Mouse (Mus musculus): ENCODE measurements around the gene Ago3. TPM values are rescaled to one million over a fixed set of nuclear protein-coding genes. Genes with fewer than 3 reads are reported as not detected.
A peak's percentile ranks its signal among the peaks of the same experiment; 100 is the strongest.

Gene Ago3
- polyA plus RNA-seq, 1 experiment from 2014 or later = 22.5 TPM

DNA sequence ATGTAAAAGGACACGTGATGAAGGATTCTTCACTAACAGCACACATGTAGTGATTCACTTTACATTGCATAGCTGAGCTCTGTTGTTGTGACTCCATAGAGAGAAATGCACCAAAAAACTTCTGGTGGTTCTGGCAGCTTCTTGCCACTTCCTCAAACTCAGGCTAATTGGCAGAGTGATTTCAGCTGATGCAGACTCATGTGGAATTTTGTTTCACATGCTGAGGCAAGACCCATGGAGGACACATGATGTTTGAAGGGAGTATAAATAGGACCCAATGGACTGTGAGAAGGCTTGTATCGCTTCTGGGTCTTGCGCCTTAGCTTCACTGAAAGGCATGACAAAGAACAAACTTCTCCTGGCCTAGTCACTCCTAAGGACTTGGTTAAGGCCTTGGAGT lies 16.8 kb downstream of the Ago3 start:
- Histone ChIP-seq H3K36me3 (peaks cover 16% of the 10 kb centered on the region), H3K4me1 (no peaks in the 10 kb centered on the region), H3K27ac (no peak overlapping the region), H3K27me3 (no peaks in the 10 kb centered on the region), H3K4me2 (replicated peaks) (no peak overlapping the region), H3K9ac (no peak overlapping the region), H3K4me3 (no peak overlapping the region), H3K9me3 (no peaks in the 10 kb centered on the region)
- ATAC-seq (ENCODE audit: low FRiP score, low read depth) = no peak
- WGBS = 94% methylated on average over 3 of the region's 3 CpGs

DNA sequence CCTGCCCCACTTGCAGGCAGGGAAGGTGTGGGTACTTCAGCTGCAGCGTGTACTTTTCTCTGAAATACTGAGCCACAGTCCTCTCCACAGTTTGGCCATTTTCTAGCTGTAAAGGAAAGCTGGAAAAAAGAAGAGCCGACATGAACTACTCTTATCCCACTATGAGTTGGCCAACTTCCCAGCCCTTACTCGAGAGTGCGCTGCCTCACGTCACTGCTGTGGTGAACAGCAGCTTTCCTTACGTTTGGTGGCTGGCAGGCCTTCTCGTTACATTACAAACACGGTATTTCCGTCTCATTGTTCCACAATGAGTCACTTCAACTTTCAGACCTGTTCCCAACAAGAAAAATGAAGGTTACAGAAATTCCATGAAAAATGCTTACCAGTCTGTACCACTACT lies 57.9 kb downstream of the Ago3 start:
- no peak overlapping the region for H3K27ac ChIP-seq
- 78% methylated on average over 9 of the region's 9 CpGs for WGBS
- ATAC-seq (ENCODE audit: low FRiP score, low read depth) = no peak

DNA sequence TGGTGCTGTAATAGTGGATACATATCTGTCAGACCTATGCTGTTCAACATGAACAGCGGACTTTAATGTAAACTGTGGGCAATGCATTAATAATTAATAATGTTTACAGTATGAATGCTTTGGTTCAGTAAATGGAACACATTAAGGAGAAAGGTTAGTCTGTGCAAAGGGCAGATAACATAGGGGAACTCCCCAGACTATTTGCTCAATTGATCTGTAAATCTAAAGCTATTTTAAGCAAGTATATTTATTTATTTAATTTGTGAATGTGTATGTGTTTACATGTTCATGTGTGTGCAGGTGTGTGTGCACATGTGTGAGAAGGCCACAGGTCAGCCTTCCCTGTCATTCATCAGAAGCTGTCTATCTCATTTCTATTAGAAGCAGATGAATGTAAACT lies 69.3 kb downstream of the Ago3 start:
- ATAC-seq (ENCODE audit: low FRiP score, low read depth) = no peak
- Histone ChIP-seq H3K36me3 (peaks cover 62% of the 10 kb centered on the region), H3K4me2 (replicated peaks) (no peak overlapping the region), H3K27ac (no peak overlapping the region), H3K4me3 (no peak overlapping the region), H3K27me3 (no peaks in the 10 kb centered on the region), H3K4me1 (no peaks in the 10 kb centered on the region), H3K9me3 (no peaks in the 10 kb centered on the region; the same call in 1 of the 2 replicates), H3K9ac (no peak overlapping the region)
- WGBS = 96% methylated on average over 1 of the region's 1 CpGs

More for the DNA sequence above, 57.9 kb downstream of the Ago3 start:
- no peaks in the 10 kb centered on the region for H3K27me3 ChIP-seq
- no peaks in the 10 kb centered on the region for H3K9me3 ChIP-seq
- H3K9ac ChIP-seq = no peak overlapping the region
- H3K4me1 ChIP-seq = no peaks in the 10 kb centered on the region
- H3K4me3 ChIP-seq = no peak overlapping the region
- H3K36me3 ChIP-seq = peaks cover 36% of the 10 kb centered on the region
- no peak overlapping the region for H3K4me2 ChIP-seq (replicated peaks)

- Histone ChIP-seq H3K27ac (no peak overlapping the region), H3K4me3 (no peak overlapping the region), H3K9ac (no peak overlapping the region), H3K4me2 (replicated peaks) (no peak overlapping the region), H3K9me3 (no peaks in the 10 kb centered on the region), H3K36me3 (peaks cover 25% of the 10 kb centered on the region), H3K4me1 (peaks cover 3% of the 10 kb centered on the region; the same call in 1 of the 2 replicates), H3K27me3 (no peaks in the 10 kb centered on the region)
- ATAC-seq (ENCODE audit: low FRiP score, low read depth) = no peak
- WGBS = 76% methylated on average over 4 of the region's 4 CpGs
Observed at GRCm38 (mm10) chr4:126343451-126343850, 85.9 kb downstream of the Ago3 start.

DNA sequence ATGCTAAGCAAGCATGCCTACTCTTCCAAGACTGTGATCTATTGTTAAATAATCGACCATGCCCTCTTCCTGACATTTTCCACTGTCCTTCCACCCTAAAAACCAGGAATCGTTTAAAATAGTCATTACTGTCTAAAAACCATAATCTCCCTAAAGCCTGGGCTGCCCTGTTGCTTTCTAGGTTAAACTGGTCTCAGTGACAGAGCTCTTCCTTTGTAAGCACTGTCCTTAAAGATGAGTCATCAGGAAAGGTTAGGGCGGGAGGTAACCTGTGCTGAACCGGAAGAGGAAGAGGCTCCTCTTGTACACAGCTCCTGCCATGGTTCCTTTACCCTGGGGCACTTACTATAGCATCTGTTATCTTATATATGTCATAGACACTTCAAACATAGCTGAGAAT lies 89.9 kb downstream of the Ago3 start:
- H3K4me1 ChIP-seq = peaks cover 9% of the 10 kb centered on the region
- no peak for ATAC-seq (ENCODE audit: low FRiP score, low read depth)
- H3K9me3 ChIP-seq = no peaks in the 10 kb centered on the region
- no peak overlapping the region for H3K27ac ChIP-seq
- 55% methylated on average over 4 of the region's 4 CpGs for WGBS
- no peak overlapping the region for H3K4me2 ChIP-seq (replicated peaks)
- H3K4me3 ChIP-seq = no peak overlapping the region
- no peaks in the 10 kb centered on the region for H3K27me3 ChIP-seq
- H3K36me3 ChIP-seq = peaks cover 2% of the 10 kb centered on the region
- no peak overlapping the region for H3K9ac ChIP-seq

- no peak overlapping the region for H3K27ac ChIP-seq
- H3K36me3 ChIP-seq = peaks cover 4% of the 10 kb centered on the region
- no peak overlapping the region for H3K4me2 ChIP-seq (replicated peaks)
- ATAC-seq (ENCODE audit: low FRiP score, low read depth) = no peak
- H3K9ac ChIP-seq = no peak overlapping the region
- peaks cover 8% of the 10 kb centered on the region for H3K4me1 ChIP-seq
- H3K9me3 ChIP-seq = no peaks in the 10 kb centered on the region
- 46% methylated on average over 3 of the region's 3 CpGs for WGBS
- H3K27me3 ChIP-seq = no peaks in the 10 kb centered on the region
- no peak overlapping the region for H3K4me3 ChIP-seq
Observed at GRCm38 (mm10) chr4:126332358-126332757, 97.0 kb downstream of the Ago3 start.

GRCm38 (mm10) chr4:126331751-126332150 lies 97.6 kb downstream of the Ago3 start:
- H3K4me2 ChIP-seq (replicated peaks) = no peak overlapping the region
- 68% methylated on average over 1 of the region's 1 CpGs for WGBS
- H3K36me3 ChIP-seq = peaks cover 4% of the 10 kb centered on the region
- H3K9me3 ChIP-seq = no peaks in the 10 kb centered on the region
- H3K27ac ChIP-seq = no peak overlapping the region
- no peak for ATAC-seq (ENCODE audit: low FRiP score, low read depth)
- no peaks in the 10 kb centered on the region for H3K27me3 ChIP-seq
- H3K9ac ChIP-seq = no peak overlapping the region
- H3K4me1 ChIP-seq = peaks cover 8% of the 10 kb centered on the region
- H3K4me3 ChIP-seq = no peak overlapping the region

DNA sequence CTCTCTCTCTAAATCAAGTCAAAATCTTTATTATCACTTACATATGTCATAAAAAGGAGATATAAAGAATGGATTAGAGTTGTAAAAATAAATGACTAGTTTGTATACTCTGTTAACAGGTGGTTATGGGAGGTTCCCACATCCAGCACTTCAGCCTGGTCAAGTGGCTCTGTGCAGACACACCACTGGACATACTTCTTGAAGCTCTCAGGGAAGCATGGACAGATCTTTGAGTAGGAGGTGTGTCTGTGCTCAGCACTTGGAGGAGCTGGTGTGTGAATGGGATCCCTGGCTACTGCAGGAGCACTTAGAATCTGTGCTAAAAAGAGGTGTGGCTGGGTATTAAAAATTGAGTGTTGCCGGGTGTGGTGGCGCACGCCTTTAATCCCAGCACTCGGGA lies 99.1 kb downstream of the Ago3 start:
- 86% methylated on average over 4 of the region's 4 CpGs for WGBS
- no peaks in the 10 kb centered on the region for H3K9me3 ChIP-seq
- no peak overlapping the region for H3K9ac ChIP-seq
- no peak for ATAC-seq (ENCODE audit: low FRiP score, low read depth)
- peaks cover 15% of the 10 kb centered on the region for H3K4me1 ChIP-seq
- H3K27ac ChIP-seq = no peak overlapping the region
- 0 out of 2 replicates have a peak, but pooled peaks cover under 1% of the 10 kb centered on the region for H3K27me3 ChIP-seq
- peaks cover 4% of the 10 kb centered on the region for H3K36me3 ChIP-seq
- H3K4me3 ChIP-seq = no peak overlapping the region
- no peak overlapping the region for H3K4me2 ChIP-seq (replicated peaks)

- no peak overlapping the region for H3K9ac ChIP-seq
- H3K27ac ChIP-seq = no peak overlapping the region
- WGBS = 13% methylated on average over 6 of the region's 6 CpGs
- no peaks in the 10 kb centered on the region for H3K9me3 ChIP-seq
- no peak for ATAC-seq (ENCODE audit: low FRiP score, low read depth)
- peaks cover 24% of the 10 kb centered on the region for H3K4me1 ChIP-seq
- no peak overlapping the region for H3K4me3 ChIP-seq
- no peak overlapping the region for H3K4me2 ChIP-seq (replicated peaks)
- H3K36me3 ChIP-seq = no peaks in the 10 kb centered on the region; the same call in 1 of the 2 replicates
- H3K27me3 ChIP-seq = peaks cover 18% of the 10 kb centered on the region; the same call in 1 of the 2 replicates
Observed at GRCm38 (mm10) chr4:126326036-126326435, 103.3 kb downstream of the Ago3 start.

GRCm38 (mm10) chr4:126325281-126325861 lies 104.0 kb downstream of the Ago3 start, which contains the start of gene Tekt2:
Gene Tekt2 (minus strand): TSS chr4:126325688.
- ATAC-seq (ENCODE audit: low FRiP score, low read depth) = peak; percentile 37; the same call in 1 of the 2 replicates
- Histone ChIP-seq H3K9me3 (no peaks in the 10 kb centered on the region), H3K27ac (peak within 1 kb of the TSS; percentile 73), H3K4me2 (replicated peaks) (peak within 1 kb of the TSS; percentile 65), H3K36me3 (no peaks in the 10 kb centered on the region; the same call in 1 of the 2 replicates), H3K4me1 (peaks cover 30% of the 10 kb centered on the region), H3K27me3 (peaks cover 18% of the 10 kb centered on the region; the same call in 1 of the 2 replicates), H3K4me3 (peak within 1 kb of the TSS; percentile 32), H3K9ac (peak within 1 kb of the TSS; percentile 57)
- 5% methylated on average over 23 of the region's 23 CpGs for WGBS

DNA sequence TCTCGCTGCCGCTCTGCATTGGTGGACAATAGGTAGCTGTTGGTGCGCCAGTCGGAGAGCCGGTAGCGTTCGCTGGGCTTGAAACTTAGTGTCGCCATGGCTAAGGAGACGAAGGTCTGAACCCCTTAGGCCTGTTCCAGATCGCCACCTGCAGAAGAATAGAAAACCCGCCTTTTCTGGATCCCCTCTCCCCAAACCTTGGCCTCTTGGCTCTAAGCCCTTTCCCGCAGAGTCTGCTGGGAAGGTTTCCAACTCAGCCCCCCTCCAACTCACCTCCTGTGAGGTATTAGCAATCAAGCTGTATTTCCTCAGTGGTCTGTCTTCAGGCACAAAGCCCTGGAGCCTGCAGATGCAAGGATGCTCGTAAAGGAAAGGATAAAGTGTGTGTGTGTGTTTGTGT lies 104.5 kb downstream of the Ago3 start:
- peak; percentile 30; the same call in 1 of the 2 replicates for ATAC-seq (ENCODE audit: low FRiP score, low read depth)
- peak overlapping the region; percentile 65 for H3K4me2 ChIP-seq (replicated peaks)
- peaks cover 18% of the 10 kb centered on the region; the same call in 1 of the 2 replicates for H3K27me3 ChIP-seq
- H3K4me1 ChIP-seq = peaks cover 35% of the 10 kb centered on the region
- peak overlapping the region; percentile 73 for H3K27ac ChIP-seq
- H3K4me3 ChIP-seq = peak overlapping the region; percentile 32
- H3K9me3 ChIP-seq = no peaks in the 10 kb centered on the region
- no peaks in the 10 kb centered on the region; the same call in 1 of the 2 replicates for H3K36me3 ChIP-seq
- WGBS = 23% methylated on average over 13 of the region's 13 CpGs
- H3K9ac ChIP-seq = peak overlapping the region; percentile 57

- peaks cover 38% of the 10 kb centered on the region for H3K4me1 ChIP-seq
- peaks cover 19% of the 10 kb centered on the region for H3K36me3 ChIP-seq
- WGBS = 94% methylated on average over 13 of the region's 13 CpGs
- no peak overlapping the region for H3K27ac ChIP-seq
- ATAC-seq (ENCODE audit: low FRiP score, low read depth) = no peak
- H3K4me3 ChIP-seq = no peak overlapping the region
- no peak overlapping the region for H3K4me2 ChIP-seq (replicated peaks)
- peaks cover 18% of the 10 kb centered on the region; the same call in 1 of the 2 replicates for H3K27me3 ChIP-seq
- H3K9me3 ChIP-seq = no peaks in the 10 kb centered on the region
- H3K9ac ChIP-seq = no peak overlapping the region
Observed at GRCm38 (mm10) chr4:126322646-126323045, 106.7 kb downstream of the Ago3 start.

All from limb, embryonic 13.5 days (tissue).